In the genomic region with DNA sequence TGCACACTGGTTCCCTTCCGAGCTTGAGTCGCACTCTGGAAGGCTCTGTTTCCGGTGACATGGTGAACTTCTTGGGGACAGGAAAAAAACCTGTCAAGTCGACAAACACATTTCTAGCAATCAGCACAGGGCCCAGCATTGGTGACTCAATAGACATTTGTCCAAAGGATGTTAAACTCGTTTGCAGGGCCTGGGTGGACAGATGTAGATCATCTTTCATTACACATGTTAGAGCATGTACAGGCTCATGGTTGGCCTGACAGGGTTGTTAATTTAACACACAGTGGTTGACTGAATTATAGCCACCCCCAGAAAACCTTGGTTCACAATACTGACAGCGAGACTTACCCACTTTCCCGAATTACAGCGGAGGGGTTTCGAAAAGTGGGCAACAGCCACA, we compare ENCODE assay signal across 21 mouse cellular contexts.
DNase-seq lines count a peak whose midpoint lies in the region; ATAC-seq and TF ChIP-seq lines count a peak whose summit lies in the region.
"Had no signal": no experiment of that assay in that cellular context is flagged by ENCODE, and none has a peak within 500 bp of the region (broad histone marks: within the 10 kb centered on the region; RNA-seq: fewer than 3 reads in every experiment).

No protein-coding gene starts in this region.

- H3K4me2 ChIP-seq in lung, embryonic 14.5 days = no peak overlapping the region

- peak; percentile 83 for DNase-seq in heart, adult 11 months
- DNase-seq in heart, adult 9 months (ENCODE audit: low spot score in 2 of 2) = no peak
- DNase-seq in heart, embryonic 10.5 days (ENCODE audit: low spot score) = peak; percentile 54
- no peak for DNase-seq in heart, postnatal 25 days (ENCODE audit: low spot score)
- DNase-seq in lung, embryonic 14.5 days = no peak
- DNase-seq in lung, adult 18-20 months = no peak
- DNase-seq: adrenal gland, adult 2 months; adrenal gland, adult 8-10 months; adrenal gland, postnatal 10 days; adrenal gland, postnatal 14 days; adrenal gland, postnatal 25 days; adrenal gland, postnatal 36 days; B cell, adult 2 months; cerebellum, adult 11 months; cerebellum, adult 11-12 months; cerebellum, adult 18-20 months had no signal

- intact Hi-C loops in heart, postnatal 25 days (cut with DNase I) = no loop called here

- no peak for ATAC-seq in lung, embryonic 14.5 days (ENCODE audit: insufficient read depth)
- ATAC-seq: activated CD4-positive, CD25-positive, alpha-beta regulatory T cell, adult 4 months; CD4-positive, CD25-positive, alpha-beta regulatory T cell, adult 4 months; Patski had no signal

- no peaks in the 10 kb centered on the region for H3K36me3 ChIP-seq in heart, embryonic 10.5 days
- no peaks in the 10 kb centered on the region for H3K36me3 ChIP-seq in lung, embryonic 14.5 days (ENCODE audit: insufficient read depth)
- H3K36me3 ChIP-seq: G1E had no signal

- peaks cover 7% of the 10 kb centered on the region; the same call in 1 of the 2 replicates for H3K4me1 ChIP-seq in heart, embryonic 10.5 days
- no peaks in the 10 kb centered on the region for H3K4me1 ChIP-seq in lung, embryonic 14.5 days (ENCODE audit: insufficient read depth)

- H3K9ac ChIP-seq in lung, embryonic 14.5 days = no peak overlapping the region

- H3K9me3 ChIP-seq in heart, embryonic 10.5 days = no peaks in the 10 kb centered on the region
- H3K9me3 ChIP-seq in lung, embryonic 14.5 days (ENCODE audit: low read depth, low read length) = no peaks in the 10 kb centered on the region

- no peak overlapping the region for H3K27ac ChIP-seq in heart, embryonic 10.5 days
- peak overlapping the region; percentile 50; the same call in 1 of the 2 replicates for H3K27ac ChIP-seq in lung, embryonic 14.5 days (ENCODE audit: low read depth)

- no peak for TF ChIP-seq CTCF in lung, embryonic 14.5 days (IDR thresholded peaks at IDR 0.05; ENCODE audit: low read depth)

- WGBS in heart, embryonic 10.5 days = 79% methylated on average over 9 of the region's 9 CpGs
- 83% methylated on average over 9 of the region's 9 CpGs for WGBS in lung, embryonic 14.5 days

- no peak overlapping the region for H3K4me3 ChIP-seq in heart, embryonic 10.5 days
- H3K4me3 ChIP-seq in lung, embryonic 14.5 days (ENCODE audit: low read depth, low read length) = no peak overlapping the region

- H3K27me3 ChIP-seq in heart, embryonic 10.5 days (ENCODE audit: insufficient read depth, poor library complexity, severe bottlenecking) = no peaks in the 10 kb centered on the region
- no peaks in the 10 kb centered on the region for H3K27me3 ChIP-seq in lung, embryonic 14.5 days (ENCODE audit: insufficient read depth, low read length)
- H3K27me3 ChIP-seq: CH12.LX, Patski had no signal

Comparison
In these comparisons a context has a peak if more than half of its experiments do, and no peak if none do; other contexts are left out.
1. DNase-seq: peak in heart, adult 11 months (single experiment) and heart, embryonic 10.5 days (single experiment); none in heart, adult 9 months (0 of 2), heart, postnatal 25 days (single experiment), lung, embryonic 14.5 days (single experiment) and lung, adult 18-20 months (0 of 2).